Mouse (Mus musculus): ENCODE data around the gene Cmah.

GRCm38 (mm10) chr13:24479516-24479915 lies 152.3 kb downstream of the Cmah start:
- no peak for TF ChIP-seq POLR2A (IDR thresholded peaks at IDR 0.05; ENCODE audit: borderline replicate concordance, low read depth, low read length)
- TF ChIP-seq CTCF (IDR thresholded peaks at IDR 0.05; ENCODE audit: low read depth, low read length) = no peak
